Mouse (Mus musculus) ES-Bruce4 (cell line): ENCODE measurements around the gene Dmpk.

ENCODE experiments used
- CTCF ChIP-seq: IDR thresholded peaks from one replicate; pipeline ENCODE4 v1.8.1; 2011; ENCODE audit warnings: low read depth, low read length
- EP300 ChIP-seq: IDR thresholded peaks from 2 replicates; pipeline ENCODE4 v1.6.1; 2011; ENCODE audit warnings: low read depth, low read length; ENCODE audit not compliant: insufficient read depth
- POLR2A ChIP-seq: IDR thresholded peaks from one replicate; pipeline ENCODE4 v1.8.1; 2011; ENCODE audit warnings: low read length; ENCODE audit not compliant: insufficient read depth

- TF ChIP-seq CTCF (no peak), POLR2A (no peak), EP300 (no peak)
These were observed 14.2 kb downstream of the Dmpk start for GRCm38 (mm10) chr7:19097863-19098262.
